Mouse (Mus musculus) layer of hippocampus, adult 9-10 months (tissue): ENCODE results near the gene Nup107.
"Not testable (repeated sequence)": the region's sequence is repeated elsewhere in the genome, so short reads cannot be mapped to it uniquely, and the experiment has no call there.

Experiments
- DNase-seq: peaks from one replicate; pipeline ENCODE4 v3.0.0; 2022; ENCODE audit warnings: low spot score

Nup107 gene

DNA sequence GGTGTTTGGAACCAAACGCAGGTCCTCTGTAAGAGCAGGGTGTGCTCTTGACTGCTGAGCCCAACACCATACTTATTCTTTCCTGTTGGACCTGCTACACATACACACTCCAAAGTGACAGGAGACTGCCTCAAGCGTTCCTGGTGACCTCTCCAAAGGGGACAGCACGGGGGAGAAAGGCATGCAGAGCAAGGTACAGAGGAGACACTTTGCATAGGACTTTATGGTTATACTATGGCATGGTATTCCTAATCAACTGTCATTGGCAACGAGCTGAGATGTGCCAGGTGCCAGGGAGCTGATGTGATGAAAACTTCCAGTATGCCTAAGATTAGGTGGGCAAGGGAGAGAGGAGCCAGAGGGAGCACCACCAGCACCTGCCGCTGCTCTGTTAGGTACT is 55.9 kb downstream of the Nup107 start:
- DNase-seq: no peak

DNA sequence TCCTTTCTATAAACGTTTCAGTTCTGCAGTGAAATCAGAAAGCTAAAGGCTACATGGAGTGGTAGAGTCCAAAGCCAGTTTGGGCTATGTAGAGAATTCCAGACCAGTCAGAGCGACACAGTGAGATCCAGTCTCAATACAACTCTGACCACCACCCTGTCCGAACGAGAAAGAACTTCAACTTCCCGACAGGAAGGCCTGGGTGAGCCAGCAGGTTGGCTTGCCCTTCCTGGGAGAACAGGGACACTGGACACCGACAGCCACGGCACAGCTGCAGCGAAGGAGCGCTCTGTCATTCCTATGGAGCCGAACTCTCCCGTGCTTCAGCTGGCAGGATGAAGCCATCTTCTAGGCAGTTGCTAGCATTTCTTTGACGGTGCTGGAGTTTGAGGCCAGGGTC is 57.1 kb downstream of the Nup107 start:
- not testable (repeated sequence) for DNase-seq

DNA sequence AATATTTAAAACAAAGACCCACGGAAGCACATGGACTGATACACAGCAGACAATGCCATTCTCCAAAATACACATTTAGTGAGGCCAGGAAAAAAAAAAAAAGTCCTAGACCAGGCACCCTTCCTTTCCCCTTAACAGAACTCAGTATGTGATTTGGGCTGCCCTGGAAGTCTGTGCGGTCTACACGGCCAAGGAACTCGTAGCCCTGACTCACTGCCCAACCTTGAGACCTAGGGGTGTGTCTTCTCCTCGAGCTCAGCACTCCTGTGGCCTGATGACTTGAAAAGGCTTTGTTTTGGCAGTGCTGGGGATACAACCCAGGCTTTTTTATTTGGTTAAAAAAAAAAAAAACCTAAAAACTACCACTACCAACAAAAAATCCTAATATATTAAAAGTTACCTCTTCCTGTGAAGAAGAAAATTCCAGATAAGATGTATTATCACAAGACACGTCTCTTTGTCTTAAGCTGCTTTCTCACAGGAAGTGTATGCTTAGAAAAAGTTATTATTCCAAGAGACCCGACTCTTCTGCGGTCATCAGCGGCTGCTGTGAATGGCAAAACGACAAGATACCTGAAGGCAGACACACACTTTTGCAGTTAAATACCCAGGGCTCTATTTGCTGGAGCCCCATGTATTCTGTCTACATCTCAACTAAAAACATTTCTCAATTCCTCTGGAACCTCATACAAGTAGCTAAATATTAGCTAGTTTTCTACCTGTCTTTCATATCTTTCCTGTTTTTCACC is 58.2 kb downstream of the Nup107 start:
- DNase-seq: not testable (repeated sequence)

DNA sequence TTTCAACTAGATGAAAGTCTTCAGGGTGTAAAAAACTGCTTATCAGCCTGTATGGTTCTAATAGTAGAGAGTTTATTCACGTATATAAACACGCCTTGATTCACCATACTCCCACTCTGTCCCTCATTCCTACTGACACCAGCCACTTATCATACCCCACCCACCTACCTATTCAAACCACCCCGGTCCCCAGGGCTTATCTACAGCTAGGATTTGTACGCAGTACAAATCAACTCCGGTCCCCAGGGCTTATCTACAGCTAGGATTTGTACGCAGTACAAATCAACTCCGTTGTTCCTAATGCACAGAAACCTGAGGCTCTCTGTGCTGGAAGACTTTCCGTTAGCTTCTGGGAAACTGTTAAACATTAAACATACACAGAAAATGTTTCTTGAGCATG is 58.9 kb downstream of the Nup107 start:
- DNase-seq: not testable (repeated sequence)

DNA sequence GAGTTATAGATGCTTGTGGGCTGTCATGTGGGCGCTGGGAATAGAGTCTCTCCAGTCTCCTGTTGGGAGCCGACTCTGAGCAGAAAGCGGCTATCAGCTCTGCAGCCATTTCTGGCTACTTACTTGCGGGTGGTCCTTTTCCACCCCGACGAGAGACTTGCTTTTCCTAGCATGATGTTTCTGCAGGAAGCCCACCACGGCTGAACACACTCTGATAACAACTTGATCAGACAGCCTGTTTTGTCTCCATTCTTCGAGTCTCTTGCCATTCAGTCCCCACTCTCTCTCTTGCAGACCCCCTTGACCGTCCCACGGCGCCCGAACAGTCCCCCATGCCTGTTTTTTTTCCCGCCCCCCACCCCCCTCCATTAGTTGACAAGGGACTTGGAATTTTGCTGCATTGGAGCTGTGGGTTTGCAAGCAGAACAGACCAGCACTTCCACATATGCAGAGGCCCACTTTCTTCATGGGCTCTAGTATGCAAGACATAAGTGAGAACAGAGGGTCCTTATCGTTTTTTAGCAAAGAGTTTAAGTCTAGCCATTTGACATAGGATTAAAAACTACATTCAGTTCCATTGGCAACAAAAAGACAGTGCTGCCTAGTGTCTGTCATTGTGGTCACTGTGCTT is 59.4 kb downstream of the Nup107 start:
- DNase-seq: no peak

DNA sequence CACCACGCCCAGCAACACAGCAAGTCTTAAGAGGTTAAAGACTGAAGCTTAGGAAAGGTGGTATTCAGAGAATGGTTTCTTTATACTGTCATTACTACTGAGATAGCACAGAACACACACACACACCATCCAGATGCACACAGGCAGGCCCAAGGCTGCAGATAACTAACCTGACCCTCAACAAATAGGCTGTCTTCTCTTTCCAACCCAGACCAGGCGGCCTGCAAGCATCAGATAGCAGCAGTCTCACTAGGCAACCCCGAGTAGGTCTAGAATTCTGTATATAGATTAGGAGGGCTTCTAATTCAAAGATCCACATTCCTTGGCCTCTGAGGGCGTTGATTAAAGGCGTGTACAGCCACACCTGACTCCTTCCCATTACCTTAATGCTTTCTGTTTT is 60.3 kb downstream of the Nup107 start:
- DNase-seq: no peak

DNA sequence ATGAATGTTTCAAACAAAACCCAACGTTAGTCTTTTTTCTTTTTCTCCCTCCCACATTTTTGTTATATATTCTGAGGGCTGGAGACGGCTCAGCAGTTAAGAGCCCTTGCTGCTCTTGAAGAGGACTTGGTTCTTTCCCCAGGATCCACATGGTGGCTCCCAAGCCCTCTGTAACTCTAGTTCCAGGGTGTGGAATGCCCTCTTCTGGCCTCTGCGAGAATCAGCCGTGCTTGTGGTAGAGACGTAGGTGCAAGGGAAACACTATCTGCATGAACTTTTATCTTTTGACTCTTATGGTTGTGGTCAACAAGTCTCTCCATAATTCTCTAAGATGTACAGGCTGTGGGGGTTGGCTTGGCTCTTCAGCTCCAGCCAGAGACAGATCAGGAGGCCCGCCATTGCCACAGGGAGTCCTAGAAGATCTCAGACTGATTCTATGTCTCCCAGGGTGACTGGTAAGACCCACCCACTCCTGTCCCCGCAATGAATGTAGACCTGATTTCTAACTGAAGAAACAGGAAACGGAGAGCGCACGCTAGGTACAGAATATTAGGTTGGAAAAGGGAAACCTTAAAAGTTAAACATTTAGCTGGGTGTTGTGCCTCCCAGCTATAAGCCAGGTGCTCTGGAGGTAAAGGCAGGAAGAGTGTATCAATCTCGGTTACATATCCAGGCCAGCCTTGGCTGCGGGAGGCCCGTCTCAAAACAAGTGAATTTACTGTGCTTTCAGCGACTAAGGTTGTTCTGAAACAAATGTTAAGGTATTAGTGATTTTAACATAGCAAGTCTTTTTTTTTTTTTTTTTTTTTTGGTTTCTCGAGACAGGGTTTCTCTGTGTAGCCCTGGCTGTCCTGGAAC is 61.0 kb downstream of the Nup107 start:
- DNase-seq: no peak

DNA sequence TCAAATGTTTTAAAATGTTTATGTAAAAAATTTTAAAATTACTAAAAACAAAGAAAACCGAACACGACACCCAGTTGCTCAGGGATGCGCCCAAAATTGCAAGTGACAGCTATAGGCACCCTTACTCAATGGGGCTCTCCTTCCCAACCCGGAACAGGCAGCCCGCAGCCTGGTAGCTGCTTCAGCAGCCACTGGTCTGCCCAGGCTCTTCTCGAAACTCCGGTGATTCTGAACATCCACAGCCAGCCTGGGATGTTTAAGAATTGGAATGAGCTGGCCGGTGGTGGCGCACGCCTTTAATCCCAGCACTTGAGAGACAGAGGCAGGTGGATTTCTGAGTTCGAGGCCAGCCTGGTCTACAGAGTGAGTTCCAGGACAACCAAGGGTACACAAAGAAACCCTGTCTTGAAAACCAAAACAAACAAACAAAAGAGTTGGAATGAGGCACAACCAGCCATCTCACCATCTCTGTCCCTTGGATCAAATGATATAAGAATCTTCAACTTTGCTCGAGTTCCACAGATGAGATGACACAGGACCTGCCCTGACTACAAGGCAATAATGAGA is 61.8 kb downstream of the Nup107 start:
- DNase-seq: no peak

DNA sequence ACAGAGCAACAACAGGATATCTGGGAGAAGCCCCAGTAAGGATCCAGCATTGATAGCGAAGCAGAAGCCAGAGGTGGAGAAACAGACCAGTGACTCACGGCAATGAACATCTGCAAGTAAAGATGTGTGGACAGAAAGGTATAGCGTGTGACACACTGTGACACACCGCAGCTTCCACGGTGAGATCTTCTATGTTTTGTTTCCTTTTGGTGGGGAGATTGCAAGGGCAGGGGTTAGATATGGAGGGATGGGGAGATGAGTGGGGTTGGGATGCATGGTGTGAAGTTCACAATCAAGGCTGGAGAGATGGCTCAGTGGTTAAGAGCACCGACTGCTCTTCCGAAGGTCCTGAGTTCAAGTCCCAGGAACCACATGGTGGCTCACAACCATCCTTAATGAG is 62.4 kb downstream of the Nup107 start:
- no peak for DNase-seq

DNA sequence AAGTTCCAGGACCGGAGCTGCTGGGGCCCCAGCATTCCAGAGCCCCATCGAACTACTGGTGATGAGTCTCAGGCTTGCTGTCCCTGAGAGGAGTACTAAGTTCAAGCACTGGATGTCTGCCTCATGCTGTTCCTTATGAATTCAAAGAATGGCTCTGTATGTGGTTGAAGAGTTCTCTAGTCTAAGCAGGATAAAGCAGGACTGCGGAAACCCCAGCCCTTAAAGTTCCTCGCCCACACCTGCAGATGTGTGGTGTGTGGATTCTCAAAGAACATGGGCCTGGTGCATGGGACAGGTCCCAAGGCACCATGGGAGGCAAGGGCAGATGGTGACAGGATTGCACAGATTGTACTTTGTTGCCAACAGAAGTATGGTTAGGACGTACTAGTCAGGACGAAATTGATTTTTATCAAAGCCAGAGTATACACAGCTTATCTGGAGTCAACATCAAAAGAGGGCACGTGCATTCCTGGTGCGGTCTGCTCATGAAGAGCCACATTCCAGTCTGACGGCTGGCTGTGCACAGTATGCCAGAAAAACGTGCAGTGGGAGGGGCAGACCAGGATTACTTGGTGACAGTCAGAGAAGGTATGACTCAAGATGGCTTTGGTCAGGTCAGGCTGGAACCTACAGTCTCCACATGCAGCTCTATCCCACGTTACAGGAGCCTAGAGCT is 63.2 kb downstream of the Nup107 start:
- DNase-seq: no peak

DNA sequence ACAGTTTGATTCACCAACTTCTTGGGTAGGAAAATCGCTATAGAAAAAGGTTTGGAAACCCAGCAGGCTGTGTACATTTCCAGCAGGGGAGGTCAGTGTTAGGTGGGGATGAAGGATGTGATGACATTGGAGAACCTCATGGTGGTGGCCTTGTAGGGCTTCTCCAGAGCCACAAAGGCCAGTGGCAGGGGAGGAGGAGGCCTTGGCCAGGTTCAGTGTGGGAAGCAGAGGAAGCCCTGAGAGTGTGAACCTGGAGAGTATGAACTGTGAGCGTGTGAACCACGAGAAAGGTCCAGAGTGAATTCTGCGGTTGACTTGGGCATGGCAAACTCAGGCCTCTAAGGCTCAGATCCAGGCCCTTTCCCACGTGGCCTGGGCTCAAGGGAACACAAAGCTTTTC is 63.9 kb downstream of the Nup107 start:
- DNase-seq: no peak

DNA sequence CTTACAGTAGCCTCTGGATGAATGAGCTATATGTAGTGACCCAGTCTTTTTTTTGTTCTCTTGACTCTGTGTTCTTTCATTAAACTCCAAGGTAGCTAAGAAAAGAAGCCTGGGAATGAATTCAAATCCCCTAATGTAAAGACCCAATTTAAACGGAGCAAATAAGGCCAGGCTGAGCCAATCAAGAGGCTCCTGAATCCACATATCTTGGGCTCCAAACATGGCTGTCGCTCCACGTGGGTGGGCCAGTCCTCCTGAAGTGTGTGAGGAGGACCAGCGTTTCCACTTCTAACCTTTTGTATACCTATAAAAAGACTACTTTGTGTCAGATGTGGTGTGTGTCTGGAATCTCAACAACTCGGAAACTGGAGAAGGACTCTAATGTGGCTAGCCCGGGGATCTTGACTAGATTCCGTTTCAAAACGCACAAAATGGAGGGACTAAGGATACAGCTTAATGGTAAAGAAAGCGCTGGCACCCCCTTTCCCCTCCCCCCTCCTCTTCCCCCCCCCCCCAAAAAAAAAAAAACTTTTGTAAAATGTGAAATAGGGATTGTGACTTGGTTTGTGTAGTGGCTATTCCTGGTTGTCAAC is 64.9 kb downstream of the Nup107 start:
- DNase-seq: no peak

DNA sequence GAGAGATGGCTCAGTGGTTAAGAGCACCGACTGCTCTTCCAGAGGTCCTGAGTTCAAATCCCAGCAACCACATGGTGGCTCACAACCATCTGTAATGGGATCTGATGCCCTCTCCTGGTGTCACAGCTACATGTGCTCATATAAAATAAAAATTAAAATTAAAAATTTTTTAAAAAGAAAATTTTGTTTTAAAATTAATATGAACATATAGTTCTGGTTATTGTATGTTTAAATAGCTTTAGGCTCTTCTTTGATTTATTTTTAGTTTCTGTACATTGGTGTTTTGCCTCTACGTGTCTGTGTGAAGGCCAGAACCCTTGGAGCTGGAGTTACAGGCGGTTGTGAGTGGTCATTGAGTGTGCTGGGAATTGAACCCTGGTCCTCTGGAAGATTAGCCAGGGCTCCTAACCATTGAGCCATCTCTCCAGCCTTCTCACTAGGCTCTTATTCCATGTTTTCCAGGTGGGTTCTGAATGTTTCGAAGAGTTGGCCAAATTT is 65.6 kb downstream of the Nup107 start:
- no peak for DNase-seq

DNA sequence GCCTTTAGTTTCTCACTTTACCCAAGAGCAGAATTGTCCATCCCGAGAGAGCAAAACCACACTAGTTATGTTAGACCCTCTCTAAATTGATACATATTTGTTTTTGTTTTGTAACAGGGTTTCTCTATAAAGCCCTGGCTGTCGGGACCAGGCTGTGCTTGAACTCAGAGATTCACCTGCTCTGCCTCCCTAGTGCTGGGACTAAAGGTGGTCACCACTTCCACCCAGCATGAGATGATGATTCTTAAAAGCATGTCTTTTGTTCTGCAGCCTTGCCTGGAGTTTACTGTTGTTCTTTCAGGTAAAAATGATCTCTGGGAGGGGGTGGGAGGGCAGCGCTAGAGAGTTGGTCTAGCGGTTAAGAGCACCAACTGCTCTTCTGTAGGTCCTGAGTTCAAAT is 66.2 kb downstream of the Nup107 start:
- no peak for DNase-seq

DNA sequence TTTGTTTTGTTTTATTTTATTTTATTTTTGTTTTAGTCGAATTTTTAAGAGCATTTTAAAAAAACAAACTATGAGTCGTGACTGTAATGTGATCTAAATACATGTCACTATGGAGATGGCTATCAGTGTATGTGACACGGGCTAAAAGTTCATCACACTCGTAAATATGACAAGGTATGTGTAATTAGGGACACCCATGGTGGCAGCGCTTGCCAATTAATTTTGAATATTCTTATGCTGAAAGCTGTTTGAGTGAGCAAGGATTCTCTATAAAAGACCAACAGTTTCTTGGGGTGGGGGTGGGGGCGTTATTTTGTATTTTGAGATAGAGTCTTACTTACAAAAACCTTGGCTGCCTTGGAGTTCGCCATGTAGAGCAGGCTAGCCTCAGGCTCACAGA is 66.8 kb downstream of the Nup107 start:
- DNase-seq: no peak

DNA sequence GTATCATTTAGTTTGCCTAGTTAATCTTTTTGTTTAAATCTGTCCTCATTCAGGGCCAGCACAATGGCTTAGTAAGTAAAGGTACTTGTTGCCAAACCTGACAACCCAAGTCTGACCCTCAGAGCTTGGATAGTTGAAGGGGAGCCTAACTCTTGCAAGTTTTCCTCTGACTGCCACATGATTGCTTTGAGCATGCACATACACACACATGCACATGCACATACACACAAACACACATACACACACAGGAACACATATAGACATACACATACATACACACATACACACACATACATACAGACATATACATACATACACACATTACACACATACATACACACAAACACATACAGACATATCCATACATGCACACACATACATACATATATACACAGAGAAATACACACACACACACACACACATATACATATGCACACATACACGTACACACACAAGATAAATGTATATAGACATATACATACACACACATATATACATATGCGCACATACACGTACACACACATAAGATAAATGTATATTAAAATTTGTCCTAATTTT is 67.6 kb downstream of the Nup107 start:
- DNase-seq: no peak

DNA sequence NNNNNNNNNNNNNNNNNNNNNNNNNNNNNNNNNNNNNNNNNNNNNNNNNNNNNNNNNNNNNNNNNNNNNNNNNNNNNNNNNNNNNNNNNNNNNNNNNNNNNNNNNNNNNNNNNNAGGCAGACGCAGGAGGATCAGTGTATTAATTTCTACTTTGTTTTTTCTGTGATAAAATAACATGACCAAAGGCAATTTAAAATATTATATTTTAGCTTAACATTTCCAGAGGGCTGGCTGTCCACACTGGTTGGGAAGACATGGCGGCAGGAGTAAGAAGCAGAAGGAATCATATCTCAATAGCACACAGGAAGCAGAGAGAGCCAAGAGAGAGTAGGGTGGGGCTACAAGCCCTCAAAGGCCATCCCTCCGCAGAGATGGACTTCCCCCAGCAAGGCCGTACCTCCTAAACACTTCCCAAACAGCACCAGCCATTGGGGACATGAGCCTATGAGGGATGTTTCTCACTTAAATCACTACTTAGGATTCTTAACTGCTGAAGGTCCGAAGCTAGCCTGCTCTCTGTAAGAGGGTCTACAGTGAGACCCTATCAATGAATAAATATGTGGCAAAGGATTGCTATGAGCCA is 68.3 kb downstream of the Nup107 start:
- no peak for DNase-seq

DNA sequence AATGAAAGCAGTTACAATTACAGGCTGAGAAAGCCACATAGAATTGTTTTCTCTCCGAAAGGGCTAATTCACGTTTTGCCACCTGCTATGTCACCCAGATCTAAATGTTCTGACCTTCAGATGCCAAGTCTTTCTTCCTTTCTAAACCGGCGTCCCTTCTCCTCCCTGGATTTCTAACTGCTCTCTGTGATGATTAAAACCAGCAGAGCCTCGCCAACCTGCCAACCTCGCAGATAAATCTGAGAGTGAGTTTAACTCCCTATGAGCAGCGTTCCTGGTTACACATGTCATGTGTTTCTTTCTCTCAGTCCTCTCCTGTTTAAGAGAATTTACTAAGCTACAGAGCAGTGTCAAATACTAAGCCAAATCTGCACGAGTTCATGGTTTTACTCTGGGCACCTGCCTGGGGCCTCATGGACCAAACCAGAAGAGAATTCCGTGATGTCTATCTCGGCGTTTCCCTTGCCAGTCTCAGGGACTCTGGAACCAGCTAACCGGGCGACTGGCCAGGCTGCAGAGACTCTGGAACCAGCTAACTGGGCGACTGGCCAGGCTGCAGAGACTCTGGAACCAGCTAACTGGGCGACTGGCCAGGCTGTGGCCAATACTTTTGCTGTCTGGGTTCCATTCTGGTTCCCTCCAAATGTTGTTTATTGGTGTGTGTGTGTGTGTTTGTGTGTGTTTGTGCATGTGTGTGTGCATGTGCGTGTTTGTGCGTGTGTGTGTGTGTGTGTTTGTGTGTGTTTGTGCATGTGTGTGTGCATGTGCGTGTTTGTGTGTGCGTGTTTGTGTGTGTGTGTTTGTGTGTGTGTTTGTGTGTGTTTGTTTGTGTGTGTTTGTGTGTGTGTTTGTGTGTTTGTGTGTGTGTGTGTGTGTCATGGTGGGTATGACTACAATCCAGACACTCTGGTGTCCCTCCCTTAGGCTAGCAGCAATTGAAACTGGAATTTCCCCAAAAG is 74.1 kb downstream of the Nup107 start:
- DNase-seq: no peak

DNA sequence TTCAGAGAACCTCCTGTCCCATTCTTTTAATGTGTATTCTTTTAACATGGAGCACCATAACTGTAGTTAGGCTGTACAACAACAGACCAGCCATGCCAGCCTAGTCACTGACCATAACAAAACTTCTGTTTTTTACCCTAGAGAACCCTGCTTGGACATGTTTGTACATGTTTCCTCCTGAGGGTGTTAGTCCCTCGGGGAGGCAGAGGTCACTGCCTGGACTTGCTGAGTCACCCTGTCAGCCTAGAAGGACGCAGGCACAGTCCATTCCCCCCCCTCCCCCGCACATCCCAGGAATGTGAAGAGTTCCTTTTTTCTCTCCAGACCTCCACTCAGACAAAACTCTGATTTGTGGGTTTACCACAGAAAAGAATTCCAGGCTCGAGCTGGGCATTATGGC is 74.9 kb downstream of the Nup107 start:
- DNase-seq: no peak

DNA sequence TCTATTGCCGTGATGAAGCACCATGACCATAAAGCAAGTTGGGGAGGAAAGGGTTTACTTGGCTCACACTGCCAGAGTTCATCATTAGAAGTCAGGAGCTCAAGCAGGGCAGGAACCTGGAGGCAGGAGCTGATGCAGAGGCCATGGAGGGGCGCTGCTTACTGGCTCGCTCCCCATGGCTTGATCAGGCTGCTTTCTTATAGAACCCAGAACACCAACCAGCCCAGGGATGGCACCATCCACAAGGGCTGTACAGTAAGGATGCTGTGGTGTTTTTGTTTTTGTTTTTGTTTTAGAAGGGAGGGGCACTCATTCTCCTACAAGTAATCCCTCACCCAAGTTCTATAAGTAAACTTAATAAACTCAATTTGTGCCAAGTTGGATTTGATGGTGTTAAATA is 75.8 kb downstream of the Nup107 start:
- no peak for DNase-seq
